Comparison of ENCODE assay signal across 12 mouse cellular contexts in the genomic region with DNA sequence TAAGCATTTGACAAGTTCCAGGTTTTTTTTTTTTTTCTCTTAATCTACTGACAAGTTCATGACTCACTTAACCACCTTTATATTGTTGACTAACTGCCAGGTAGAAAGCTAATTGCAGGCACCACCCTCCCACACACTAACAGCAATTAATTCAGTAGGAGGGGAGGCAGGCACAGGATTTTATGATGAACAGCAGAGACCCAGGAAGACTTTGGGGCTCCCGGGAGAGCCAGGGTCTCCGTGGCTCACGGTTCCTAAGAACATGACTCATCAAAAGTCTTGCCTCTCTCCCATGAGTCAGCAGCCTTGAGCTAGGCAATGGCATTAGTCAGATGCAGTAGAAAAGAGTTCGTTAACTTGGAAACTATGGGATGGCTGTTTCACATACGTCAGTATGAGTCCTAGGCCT.
DNase-seq lines count a peak whose midpoint lies in the region; ATAC-seq and TF ChIP-seq lines count a peak whose summit lies in the region.
"Had no signal": no experiment of that assay in that cellular context is flagged by ENCODE, and none has a peak within 500 bp of the region (broad histone marks: within the 10 kb centered on the region; RNA-seq: fewer than 3 reads in every experiment).

No protein-coding gene starts in this region.

- no peaks in the 10 kb centered on the region for H3K9me3 ChIP-seq in heart, embryonic 11.5 days (replicated peaks; ENCODE audit: control insufficient read depth, low read length)
- H3K9me3 ChIP-seq in CH12.LX (replicated peaks; ENCODE audit: low read length), result no peaks in the 10 kb centered on the region
- no peaks in the 10 kb centered on the region for H3K9me3 ChIP-seq in liver, embryonic 14.5 days (ENCODE audit: control insufficient read depth, low read length)
- H3K9me3 ChIP-seq: limb, embryonic 15.5 days had no signal

- TF ChIP-seq CTCF in CH12.LX (conservative IDR thresholded peaks at IDR 0.05 in 1 of 2, IDR thresholded peaks at IDR 0.05 in 1 of 2; ENCODE audit: low read depth in 2 of 2, low read length in 2 of 2), result no peak
- TF ChIP-seq CTCF in liver, embryonic 14.5 days (IDR thresholded peaks at IDR 0.05; ENCODE audit: low read depth), result no peak

- DNase-seq in heart, adult 9 months (ENCODE audit: low spot score in 2 of 2), result no peak
- peak; percentile 15 for DNase-seq in CH12.LX (ENCODE audit: extremely low read depth)
- peak; percentile 67 for DNase-seq in adrenal gland, postnatal 14 days
- peak in 1 of 3 experiments; percentile 39 for DNase-seq in liver, embryonic 14.5 days (ENCODE audit: low read depth in 3 of 3, low spot score in 3 of 3)
- no peak for DNase-seq in embryo, embryonic 11 days
- no peak for DNase-seq in urinary bladder, postnatal 14 days (ENCODE audit: low spot score)
- no peak for DNase-seq in gastrocnemius, postnatal 36 days
- DNase-seq: cerebellum, adult 9-10 months; forebrain, postnatal 0 days; thymus, adult 2 months had no signal

- H3K79me2 ChIP-seq in CH12.LX (replicated peaks; ENCODE audit: control insufficient read depth, extremely low read depth, insufficient read depth, poor library complexity, severe bottlenecking), result no peaks in the 10 kb centered on the region

- H3K4me2 ChIP-seq in heart, embryonic 11.5 days, result no peak overlapping the region
- peak overlapping the region; percentile 57; the same call in 1 of the 2 replicates for H3K4me2 ChIP-seq in CH12.LX (ENCODE audit: insufficient read depth, low read depth, poor library complexity, severe bottlenecking)
- H3K4me2 ChIP-seq in liver, embryonic 14.5 days (ENCODE audit: low read depth), result peak overlapping the region; percentile 51; the same call in 1 of the 2 replicates
- H3K4me2 ChIP-seq: limb, embryonic 15.5 days had no signal

- in situ Hi-C loops in CH12.LX (cut with MboI; ENCODE audit: low pct_ligation_motif_present, low pct_unique_long_range_greater_than_20kb, low sequenced_read_pairs), result no loop called here

- peaks cover 31% of the 10 kb centered on the region for H3K4me1 ChIP-seq in heart, embryonic 11.5 days (ENCODE audit: control insufficient read depth, insufficient read depth, low read length)
- H3K4me1 ChIP-seq in CH12.LX (ENCODE audit: control insufficient read depth in 1 of 2, insufficient read depth in 2 of 2), result peaks cover 2 to 11% of the 10 kb centered on the region in 2 experiments; a peak in 2 of 4 replicates
- peaks cover 36 to 58% of the 10 kb centered on the region in 2 experiments for H3K4me1 ChIP-seq in liver, embryonic 14.5 days (replicated peaks; ENCODE audit: control insufficient read depth in 2 of 2, insufficient read depth in 2 of 2, low read length in 1 of 2)
- H3K4me1 ChIP-seq: limb, embryonic 15.5 days had no signal

- peak; percentile 68 for ATAC-seq in heart, embryonic 11.5 days (replicated peaks; ENCODE audit: insufficient number of reproducible peaks, low FRiP score, low TSS enrichment)
- peak; percentile 49; the same call in 1 of the 2 replicates for ATAC-seq in liver, embryonic 14.5 days (ENCODE audit: insufficient read depth)
- ATAC-seq: forebrain, postnatal 0 days had no signal

- no peaks in the 10 kb centered on the region for H3K27me3 ChIP-seq in heart, embryonic 11.5 days (ENCODE audit: control insufficient read depth, insufficient read depth, low read length)
- no peaks in the 10 kb centered on the region for H3K27me3 ChIP-seq in CH12.LX (replicated peaks)
- no peaks in the 10 kb centered on the region for H3K27me3 ChIP-seq in liver, embryonic 14.5 days (ENCODE audit: control insufficient read depth, insufficient read depth, low read length)
- H3K27me3 ChIP-seq: limb, embryonic 15.5 days had no signal

- H3K9ac ChIP-seq in heart, embryonic 11.5 days (ENCODE audit: low read depth, low read length), result no peak overlapping the region
- 0 out of 2 replicates have a peak overlapping the region, but pooled peaks have one; percentile 13 for H3K9ac ChIP-seq in CH12.LX (ENCODE audit: insufficient read depth, low read depth)
- no peak overlapping the region for H3K9ac ChIP-seq in liver, embryonic 14.5 days (replicated peaks)
- H3K9ac ChIP-seq: forebrain, postnatal 0 days; limb, embryonic 15.5 days had no signal

- no peak overlapping the region for H3K27ac ChIP-seq in heart, embryonic 11.5 days (ENCODE audit: low read depth, low read length)
- H3K27ac ChIP-seq in CH12.LX (ENCODE audit: insufficient read depth, low read depth), result no peak overlapping the region
- H3K27ac ChIP-seq in liver, embryonic 14.5 days, result no peak overlapping the region
- H3K27ac ChIP-seq: limb, embryonic 15.5 days had no signal

- no peaks in the 10 kb centered on the region for H3K36me3 ChIP-seq in heart, embryonic 11.5 days (ENCODE audit: control insufficient read depth, insufficient read depth, low read length)
- no peaks in the 10 kb centered on the region for H3K36me3 ChIP-seq in CH12.LX (replicated peaks in 1 of 2; ENCODE audit: control insufficient read depth in 1 of 2, insufficient read depth in 1 of 2, low read length in 1 of 2)
- no peaks in the 10 kb centered on the region for H3K36me3 ChIP-seq in liver, embryonic 14.5 days (replicated peaks; ENCODE audit: control insufficient read depth, insufficient read depth, low read depth)
- H3K36me3 ChIP-seq: limb, embryonic 15.5 days had no signal

- TF ChIP-seq EP300 in CH12.LX (IDR thresholded peaks at IDR 0.05; ENCODE audit: low read length), result no peak
- TF ChIP-seq EP300 in liver, embryonic 14.5 days (IDR thresholded peaks at IDR 0.05; ENCODE audit: low read depth), result no peak

- TF ChIP-seq POLR2A in CH12.LX (IDR thresholded peaks at IDR 0.05; ENCODE audit: low read depth, low read length), result no peak

- WGBS in heart, embryonic 11.5 days (ENCODE audit: insufficient replicate concordance), result 80% methylated on average over 5 of the region's 5 CpGs
- WGBS in liver, embryonic 14.5 days (ENCODE audit: insufficient replicate concordance), result 67% methylated on average over 5 of the region's 5 CpGs

- no peak for TF ChIP-seq RAD21 in CH12.LX (IDR thresholded peaks at IDR 0.05; ENCODE audit: low read depth, low read length)

- no peak overlapping the region for H3K4me3 ChIP-seq in heart, embryonic 11.5 days (ENCODE audit: low read depth, low read length)
- no peak overlapping the region for H3K4me3 ChIP-seq in CH12.LX (replicated peaks in 1 of 3; ENCODE audit: low read depth in 2 of 3, low read length in 2 of 3, poor library complexity in 1 of 3)
- no peak overlapping the region for H3K4me3 ChIP-seq in liver, embryonic 14.5 days (ENCODE audit: insufficient read depth in 1 of 2, low read depth in 2 of 2, low read length in 2 of 2)
- H3K4me3 ChIP-seq: limb, embryonic 15.5 days had no signal

- dilution Hi-C loops in CH12.LX (cut with MboI; ENCODE audit: extremely low pct_ligation_motif_present, extremely low pct_unique_long_range_greater_than_20kb, low sequenced_read_pairs), result no loop called here

- intact Hi-C loops in gastrocnemius, postnatal 36 days (cut with DNase I), result no loop called here

TF ChIP-seq in CH12.LX, 34 proteins besides CTCF, POLR2A, EP300 and RAD21:
- TF ChIP-seq USF2 (conservative IDR thresholded peaks at IDR 0.05; ENCODE audit: low read depth, low read length) (no peak), MXI1 (IDR thresholded peaks at IDR 0.05; ENCODE audit: low read depth, low read length) (no peak), MAFK (IDR thresholded peaks at IDR 0.05; ENCODE audit: insufficient replicate concordance, low read length) (peak; percentile 72; the same call in 1 of the 2 replicates), POLR2AphosphoS2 (IDR thresholded peaks at IDR 0.05; ENCODE audit: low read depth, low read length) (no peak), ZMIZ1 (IDR thresholded peaks at IDR 0.05; ENCODE audit: low read depth, low read length) (no peak), E2F4 (IDR thresholded peaks at IDR 0.05; ENCODE audit: insufficient replicate concordance, low read depth, low read length) (no peak), GABPA (IDR thresholded peaks at IDR 0.05; ENCODE audit: insufficient replicate concordance, low read depth, low read length) (no peak)
TF ChIP-seq in CH12.LX: peak in this region for 1.

Comparison
In these comparisons a context has a peak if more than half of its experiments do, and no peak if none do; other contexts are left out.
1. DNase-seq: peak in CH12.LX (single experiment) and adrenal gland, postnatal 14 days (single experiment); none in heart, adult 9 months (0 of 2), embryo, embryonic 11 days (single experiment), urinary bladder, postnatal 14 days (single experiment) and gastrocnemius, postnatal 36 days (0 of 2).